Mouse (Mus musculus) forebrain, embryonic 12.5 days (tissue): ENCODE results near the gene Plpp1. TPM values are rescaled to one million over a fixed set of nuclear protein-coding genes. Genes with fewer than 3 reads are reported as not detected.
A peak's percentile ranks its signal among the peaks of the same experiment; 100 is the strongest.

ENCODE experiments used
- ATAC-seq: fragments of 200-750 bp; cut with Nextera tagmentation; 2 replicates; pipeline ENCODE4 v1.8.0; 2017; ENCODE audit warnings: moderate TSS enrichment; ENCODE audit not compliant: low FRiP score
- H3K27ac ChIP-seq: fragments of 300-500 bp; sonication (generic); 2 replicates; pipeline ENCODE4 v1.5.1; 2016; ENCODE audit warnings: mild to moderate bottlenecking
- H3K27me3 ChIP-seq: fragments of 300-500 bp; sonication (generic); 2 replicates; pipeline ENCODE4 v1.6.1; 2016; ENCODE audit warnings: mild to moderate bottlenecking
- H3K36me3 ChIP-seq: fragments of 300-500 bp; sonication (generic); replicated peaks from 2 replicates; pipeline ENCODE4 v1.6.1; 2016; ENCODE audit warnings: mild to moderate bottlenecking
- H3K4me1 ChIP-seq: fragments of 300-500 bp; sonication (generic); 2 replicates; pipeline ENCODE4 v1.6.1; 2016
- H3K4me2 ChIP-seq: fragments of 300-500 bp; sonication (generic); 2 replicates; pipeline ENCODE4 v1.6.1; 2016; ENCODE audit warnings: mild to moderate bottlenecking, moderate library complexity
- H3K4me3 ChIP-seq: fragments of 300-500 bp; sonication (generic); replicated peaks from 2 replicates; pipeline ENCODE4 v1.5.1; 2016; ENCODE audit warnings: mild to moderate bottlenecking
- H3K9ac ChIP-seq: fragments of 300-500 bp; sonication (generic); 2 replicates; pipeline ENCODE4 v1.6.1; 2016; ENCODE audit warnings: mild to moderate bottlenecking
- H3K9me3 ChIP-seq: fragments of 300-500 bp; sonication (generic); 2 replicates; pipeline ENCODE4 v1.6.1; 2016
- WGBS: fragments of 180-500 bp; shearing (Covaris S2); methylation state at CpG from one replicate; pipeline ENCODE4 v1.1.7; 2016; 5-methylcytosine and 5-hydroxymethylcytosine counted together
- polyA plus RNA-seq: library from polyadenylated mRNA; unstranded; fragments of >200 nt; fragmentation: Nextera tagmentation; extraction: Ambion mirVana; gene quantifications from 2 replicates; pipeline ENCODE4 v1.2.1, GENCODE M21; 2016

Plpp1 gene
- polyA plus RNA-seq, 1 experiment from 2014 or later, result 19.1 TPM

GRCm38 (mm10) chr13:112829619-112830018, 29.0 kb downstream of the Plpp1 start:
- no peak overlapping the region for H3K27ac ChIP-seq
- ATAC-seq, result no peak
- peaks cover 11% of the 10 kb centered on the region; the same call in 1 of the 2 replicates for H3K4me1 ChIP-seq
- no peak overlapping the region for H3K4me2 ChIP-seq
- no peak overlapping the region for H3K4me3 ChIP-seq
- H3K9ac ChIP-seq, result no peak overlapping the region
- WGBS, result 89% methylated on average over 2 of the region's 2 CpGs
- H3K9me3 ChIP-seq, result no peaks in the 10 kb centered on the region
- no peaks in the 10 kb centered on the region for H3K27me3 ChIP-seq
- no peaks in the 10 kb centered on the region for H3K36me3 ChIP-seq

GRCm38 (mm10) chr13:112832589-112832988, 32.0 kb downstream of the Plpp1 start:
- ATAC-seq, result no peak
- Histone ChIP-seq H3K36me3 (no peaks in the 10 kb centered on the region), H3K4me1 (peaks cover 17% of the 10 kb centered on the region), H3K4me2 (no peak overlapping the region), H3K27ac (no peak overlapping the region), H3K9ac (no peak overlapping the region), H3K4me3 (no peak overlapping the region), H3K27me3 (no peaks in the 10 kb centered on the region), H3K9me3 (no peaks in the 10 kb centered on the region)
- WGBS, result 60% methylated on average over 2 of the region's 2 CpGs

GRCm38 (mm10) chr13:112833253-112833894, 32.8 kb downstream of the Plpp1 start:
- Histone ChIP-seq H3K27ac (no peak overlapping the region), H3K4me3 (no peak overlapping the region), H3K27me3 (no peaks in the 10 kb centered on the region), H3K9ac (no peak overlapping the region), H3K9me3 (no peaks in the 10 kb centered on the region), H3K4me1 (peaks cover 17% of the 10 kb centered on the region), H3K36me3 (no peaks in the 10 kb centered on the region), H3K4me2 (no peak overlapping the region)
- WGBS, result 50% methylated on average over 20 of the region's 20 CpGs
- peak; percentile 20; the same call in 1 of the 2 replicates for ATAC-seq

- Histone ChIP-seq H3K4me3 (no peak overlapping the region), H3K4me2 (no peak overlapping the region), H3K27me3 (no peaks in the 10 kb centered on the region), H3K27ac (no peak overlapping the region), H3K36me3 (no peaks in the 10 kb centered on the region), H3K4me1 (peaks cover 17% of the 10 kb centered on the region), H3K9me3 (no peaks in the 10 kb centered on the region), H3K9ac (no peak overlapping the region)
- no peak for ATAC-seq
- 72% methylated on average over 3 of the region's 3 CpGs for WGBS
Observed at GRCm38 (mm10) chr13:112833895-112834263, 33.3 kb downstream of the Plpp1 start.

GRCm38 (mm10) chr13:112835113-112835512, 34.5 kb downstream of the Plpp1 start:
- 36% methylated on average over 12 of the region's 12 CpGs for WGBS
- Histone ChIP-seq H3K9ac (no peak overlapping the region), H3K36me3 (no peaks in the 10 kb centered on the region), H3K27me3 (no peaks in the 10 kb centered on the region), H3K4me1 (peaks cover 17% of the 10 kb centered on the region), H3K27ac (no peak overlapping the region), H3K9me3 (no peaks in the 10 kb centered on the region), H3K4me2 (no peak overlapping the region), H3K4me3 (no peak overlapping the region)
- ATAC-seq, result peak; percentile 36; the same call in 1 of the 2 replicates

GRCm38 (mm10) chr13:112836951-112837350, 36.4 kb downstream of the Plpp1 start:
- Histone ChIP-seq H3K9ac (no peak overlapping the region), H3K36me3 (no peaks in the 10 kb centered on the region), H3K4me2 (no peak overlapping the region), H3K9me3 (no peaks in the 10 kb centered on the region), H3K4me3 (no peak overlapping the region), H3K4me1 (peaks cover 17% of the 10 kb centered on the region), H3K27ac (no peak overlapping the region), H3K27me3 (no peaks in the 10 kb centered on the region)
- ATAC-seq, result no peak
- WGBS, result 90% methylated on average over 2 of the region's 2 CpGs

- Histone ChIP-seq H3K27ac (no peak overlapping the region), H3K27me3 (no peaks in the 10 kb centered on the region), H3K4me2 (no peak overlapping the region), H3K9ac (no peak overlapping the region), H3K4me1 (peaks cover 17% of the 10 kb centered on the region), H3K9me3 (no peaks in the 10 kb centered on the region), H3K4me3 (no peak overlapping the region), H3K36me3 (no peaks in the 10 kb centered on the region)
- no peak for ATAC-seq
- WGBS, result 86% methylated on average over 9 of the region's 9 CpGs
Observed at GRCm38 (mm10) chr13:112837621-112838155, 37.1 kb downstream of the Plpp1 start.

- H3K4me2 ChIP-seq, result no peak overlapping the region
- H3K27me3 ChIP-seq, result no peaks in the 10 kb centered on the region
- no peak overlapping the region for H3K27ac ChIP-seq
- no peak overlapping the region for H3K9ac ChIP-seq
- H3K9me3 ChIP-seq, result no peaks in the 10 kb centered on the region
- no peak overlapping the region for H3K4me3 ChIP-seq
- WGBS, result 97% methylated on average over 6 of the region's 6 CpGs
- no peaks in the 10 kb centered on the region for H3K36me3 ChIP-seq
- ATAC-seq, result no peak
- peaks cover 9% of the 10 kb centered on the region for H3K4me1 ChIP-seq
Observed at GRCm38 (mm10) chr13:112838562-112839232, 38.1 kb downstream of the Plpp1 start.

- Histone ChIP-seq H3K4me2 (no peak overlapping the region), H3K9ac (no peak overlapping the region), H3K4me1 (no peaks in the 10 kb centered on the region), H3K27ac (no peak overlapping the region), H3K27me3 (no peaks in the 10 kb centered on the region), H3K9me3 (0 out of 2 replicates have a peak, but pooled peaks cover 3% of the 10 kb centered on the region), H3K4me3 (no peak overlapping the region), H3K36me3 (peaks cover 4% of the 10 kb centered on the region; the same call in 1 of the 2 replicates)
- WGBS, result 91% methylated on average over 16 of the region's 16 CpGs
- no peak for ATAC-seq
Observed at GRCm38 (mm10) chr13:112840241-112841087, 39.9 kb downstream of the Plpp1 start.

- Histone ChIP-seq H3K27ac (no peak overlapping the region), H3K4me2 (no peak overlapping the region), H3K9me3 (0 out of 2 replicates have a peak, but pooled peaks cover 3% of the 10 kb centered on the region), H3K27me3 (no peaks in the 10 kb centered on the region), H3K4me1 (no peaks in the 10 kb centered on the region), H3K9ac (no peak overlapping the region), H3K36me3 (peaks cover 7% of the 10 kb centered on the region; the same call in 1 of the 2 replicates), H3K4me3 (no peak overlapping the region)
- ATAC-seq, result no peak
- WGBS, result 90% methylated on average over 3 of the region's 3 CpGs
Observed at GRCm38 (mm10) chr13:112845931-112846330, 45.3 kb downstream of the Plpp1 start.

- ATAC-seq, result peak; percentile 41; the same call in 1 of the 2 replicates
Observed at GRCm38 (mm10) chr13:112853710-112854316, 53.2 kb downstream of the Plpp1 start.

More at GRCm38 (mm10) chr13:112853710-112854316, 53.2 kb downstream of the Plpp1 start:
- Histone ChIP-seq H3K36me3 (no peaks in the 10 kb centered on the region), H3K27ac (no peak overlapping the region), H3K9ac (no peak overlapping the region), H3K4me1 (peaks cover 6% of the 10 kb centered on the region), H3K4me3 (no peak overlapping the region), H3K27me3 (no peaks in the 10 kb centered on the region), H3K4me2 (peak overlapping the region; percentile 29; the same call in 1 of the 2 replicates), H3K9me3 (no peaks in the 10 kb centered on the region)
- 32% methylated on average over 17 of the region's 17 CpGs for WGBS
